Mouse (Mus musculus) megakaryocyte, embryonic 14.5 days (primary cell): ENCODE measurements at regions not wholly inside any gene's neighbourhood (a gene's known extent, or its start where the extent isn't known, plus 50 kb on each side); places are given as distances from the start of the nearest gene placed in this dataset.

Experiments
- H3K27me3 ChIP-seq: replicated peaks from 2 replicates; pipeline ENCODE3; 2012; ENCODE audit warnings: inconsistent platforms
- H3K36me3 ChIP-seq: replicated peaks from 2 replicates; pipeline ENCODE3; 2012; ENCODE audit warnings: low read length, inconsistent platforms, mixed read lengths
- H3K4me1 ChIP-seq: 2 replicates; pipeline ENCODE4 v1.6.1; 2012; ENCODE audit warnings: inconsistent platforms
- H3K4me3 ChIP-seq: replicated peaks from 2 replicates; pipeline ENCODE3; 2012; ENCODE audit warnings: moderate library complexity, mild to moderate bottlenecking, inconsistent platforms
- H3K9me3 ChIP-seq: 2 replicates; pipeline ENCODE4 v1.6.1; 2012; ENCODE audit warnings: inconsistent platforms
- FLI1 ChIP-seq: IDR thresholded peaks from 2 replicates; pipeline ENCODE4 v1.6.1; 2012; ENCODE audit warnings: low read length, inconsistent platforms, mixed read lengths
- GATA1 ChIP-seq: IDR thresholded peaks from 3 replicates; pipeline ENCODE4 v1.6.1; 2012; ENCODE audit warnings: mixed read lengths, low read length, inconsistent platforms, borderline replicate concordance

GRCm38 (mm10) chr1:34642304-34642893 is 62.9 kb downstream of the Amer3 start:
- H3K36me3 ChIP-seq, result no peaks in the 10 kb centered on the region
- H3K27me3 ChIP-seq, result peaks cover 2% of the 10 kb centered on the region
- no peaks in the 10 kb centered on the region for H3K4me1 ChIP-seq
- TF ChIP-seq FLI1 (no peak), GATA1 (no peak)
- no peak overlapping the region for H3K4me3 ChIP-seq
- H3K9me3 ChIP-seq, result peaks cover 16% of the 10 kb centered on the region

DNA sequence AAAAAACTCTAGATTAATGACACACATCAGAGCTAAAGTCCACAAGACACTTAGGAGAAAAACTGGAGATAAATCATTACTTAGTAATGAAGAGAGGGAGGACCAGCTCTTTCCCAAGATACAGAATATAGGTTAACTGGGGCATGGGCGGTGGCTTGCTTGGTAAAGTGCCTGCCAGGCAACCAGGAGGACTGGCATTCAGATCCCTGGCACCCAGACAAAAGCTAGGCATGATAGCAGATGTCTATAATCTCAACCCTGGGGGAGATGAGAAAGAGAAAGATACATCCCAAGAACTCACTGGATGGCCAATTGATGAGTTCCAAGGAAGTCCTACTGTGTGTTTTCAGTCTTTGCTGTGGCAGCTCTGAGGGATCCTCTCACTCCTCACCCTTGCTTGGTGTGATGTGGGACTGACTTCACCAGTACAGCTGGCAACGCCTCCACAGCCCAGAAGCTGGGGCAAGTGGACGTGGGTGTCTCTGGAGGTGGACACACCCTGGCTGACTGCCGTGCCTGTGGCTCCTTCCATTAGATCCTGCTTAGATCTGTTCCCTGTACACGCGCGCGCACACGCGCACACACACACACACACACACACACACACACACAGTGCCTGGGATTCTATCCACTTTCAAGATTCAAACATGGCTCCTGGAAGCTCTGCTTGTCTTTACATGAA is 74.6 kb downstream of the Amer3 start:
- TF ChIP-seq FLI1 (no peak), GATA1 (no peak)
- Histone ChIP-seq H3K4me1 (no peaks in the 10 kb centered on the region; the same call in 1 of the 2 replicates), H3K4me3 (no peak overlapping the region), H3K27me3 (no peaks in the 10 kb centered on the region), H3K9me3 (peaks cover 12% of the 10 kb centered on the region), H3K36me3 (no peaks in the 10 kb centered on the region)

DNA sequence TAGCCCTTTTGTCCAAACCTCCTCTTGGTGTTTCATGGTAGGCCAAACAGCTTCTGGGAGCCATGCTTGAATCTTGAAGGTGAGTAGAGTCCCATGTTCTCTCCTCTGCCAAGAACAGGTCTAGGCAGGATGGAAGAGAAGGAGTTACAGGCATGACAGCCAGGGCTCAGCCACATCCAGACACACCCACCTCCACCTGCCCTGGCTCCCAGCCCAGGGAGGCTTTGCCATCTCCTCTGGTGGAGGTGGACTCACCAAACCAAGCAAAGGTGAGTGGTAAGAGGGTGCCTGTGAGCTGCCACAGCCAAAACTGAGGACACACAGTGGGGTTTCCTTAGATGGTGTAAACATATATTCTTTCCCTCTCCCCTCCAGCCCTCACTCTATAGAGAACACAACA is 78.0 kb downstream of the Amer3 start:
- Histone ChIP-seq H3K27me3 (no peaks in the 10 kb centered on the region), H3K9me3 (peaks cover 16% of the 10 kb centered on the region), H3K36me3 (no peaks in the 10 kb centered on the region), H3K4me3 (no peak overlapping the region), H3K4me1 (no peaks in the 10 kb centered on the region; the same call in 1 of the 2 replicates)
- no peak for TF ChIP-seq FLI1
- TF ChIP-seq GATA1, result no peak

GRCm38 (mm10) chr1:34663875-34664547 is 84.6 kb downstream of the Amer3 start:
- TF ChIP-seq FLI1, result no peak
- no peak for TF ChIP-seq GATA1
- Histone ChIP-seq H3K4me1 (no peaks in the 10 kb centered on the region), H3K9me3 (peaks cover 6% of the 10 kb centered on the region), H3K36me3 (no peaks in the 10 kb centered on the region), H3K27me3 (peaks cover 2% of the 10 kb centered on the region), H3K4me3 (no peak overlapping the region)

DNA sequence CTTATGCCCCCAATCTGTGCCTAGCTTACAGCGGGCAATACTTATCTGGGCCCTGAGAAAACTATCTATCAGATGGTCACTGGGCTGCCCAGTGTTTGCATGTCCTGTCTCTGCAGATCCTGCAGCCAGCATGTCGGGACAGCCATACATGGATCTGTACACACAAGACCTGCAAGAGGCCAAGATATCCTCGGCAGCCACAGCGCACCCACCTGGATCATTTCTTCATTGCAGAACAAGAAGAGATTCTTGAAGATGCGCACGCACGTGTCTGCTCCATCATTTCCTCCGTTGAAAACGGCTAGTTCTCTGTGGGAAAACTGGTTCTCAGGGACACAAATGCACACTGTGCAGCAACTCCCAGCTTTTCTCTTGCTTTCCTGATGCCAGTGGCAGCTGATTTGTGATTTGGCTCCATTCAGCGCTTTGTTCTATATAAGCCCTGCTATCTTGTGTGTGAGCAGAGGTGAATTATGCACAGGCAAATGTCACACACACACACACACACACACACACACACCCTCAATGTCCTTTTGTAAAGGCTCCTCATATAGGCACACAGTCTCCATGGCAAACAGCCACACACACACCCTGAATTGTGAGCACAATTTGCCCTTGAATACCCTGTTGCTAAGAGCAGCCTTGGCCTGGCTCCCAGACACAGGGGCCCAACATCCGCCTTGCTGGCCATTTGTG is 85.5 kb downstream of the Amer3 start:
- peaks cover 6% of the 10 kb centered on the region for H3K9me3 ChIP-seq
- no peak overlapping the region for H3K4me3 ChIP-seq
- H3K36me3 ChIP-seq, result no peaks in the 10 kb centered on the region
- TF ChIP-seq FLI1, result no peak
- TF ChIP-seq GATA1, result no peak
- peaks cover 2% of the 10 kb centered on the region for H3K27me3 ChIP-seq
- no peaks in the 10 kb centered on the region for H3K4me1 ChIP-seq

- Histone ChIP-seq H3K4me3 (no peak overlapping the region), H3K4me1 (no peaks in the 10 kb centered on the region), H3K9me3 (peaks cover 5% of the 10 kb centered on the region), H3K27me3 (peaks cover 2% of the 10 kb centered on the region), H3K36me3 (no peaks in the 10 kb centered on the region)
- TF ChIP-seq GATA1 (no peak), FLI1 (no peak)
Measured at GRCm38 (mm10) chr1:34665512-34665854, 86.0 kb downstream of the Amer3 start.

GRCm38 (mm10) chr1:34666226-34666662 is 86.8 kb downstream of the Amer3 start:
- H3K27me3 ChIP-seq, result peaks cover 2% of the 10 kb centered on the region
- TF ChIP-seq GATA1 (no peak), FLI1 (no peak)
- H3K9me3 ChIP-seq, result no peaks in the 10 kb centered on the region

GRCm38 (mm10) chr1:34677105-34677741 is 97.8 kb downstream of the Amer3 start:
- H3K9me3 ChIP-seq, result no peaks in the 10 kb centered on the region
- no peak overlapping the region for H3K4me3 ChIP-seq
- TF ChIP-seq GATA1 (no peak), FLI1 (no peak)
- peaks cover 59% of the 10 kb centered on the region for H3K27me3 ChIP-seq
- H3K36me3 ChIP-seq, result no peaks in the 10 kb centered on the region
- H3K4me1 ChIP-seq, result peaks cover 20% of the 10 kb centered on the region

More at GRCm38 (mm10) chr1:34666226-34666662, 86.8 kb downstream of the Amer3 start:
- Histone ChIP-seq H3K4me1 (no peaks in the 10 kb centered on the region), H3K36me3 (no peaks in the 10 kb centered on the region), H3K4me3 (no peak overlapping the region)

DNA sequence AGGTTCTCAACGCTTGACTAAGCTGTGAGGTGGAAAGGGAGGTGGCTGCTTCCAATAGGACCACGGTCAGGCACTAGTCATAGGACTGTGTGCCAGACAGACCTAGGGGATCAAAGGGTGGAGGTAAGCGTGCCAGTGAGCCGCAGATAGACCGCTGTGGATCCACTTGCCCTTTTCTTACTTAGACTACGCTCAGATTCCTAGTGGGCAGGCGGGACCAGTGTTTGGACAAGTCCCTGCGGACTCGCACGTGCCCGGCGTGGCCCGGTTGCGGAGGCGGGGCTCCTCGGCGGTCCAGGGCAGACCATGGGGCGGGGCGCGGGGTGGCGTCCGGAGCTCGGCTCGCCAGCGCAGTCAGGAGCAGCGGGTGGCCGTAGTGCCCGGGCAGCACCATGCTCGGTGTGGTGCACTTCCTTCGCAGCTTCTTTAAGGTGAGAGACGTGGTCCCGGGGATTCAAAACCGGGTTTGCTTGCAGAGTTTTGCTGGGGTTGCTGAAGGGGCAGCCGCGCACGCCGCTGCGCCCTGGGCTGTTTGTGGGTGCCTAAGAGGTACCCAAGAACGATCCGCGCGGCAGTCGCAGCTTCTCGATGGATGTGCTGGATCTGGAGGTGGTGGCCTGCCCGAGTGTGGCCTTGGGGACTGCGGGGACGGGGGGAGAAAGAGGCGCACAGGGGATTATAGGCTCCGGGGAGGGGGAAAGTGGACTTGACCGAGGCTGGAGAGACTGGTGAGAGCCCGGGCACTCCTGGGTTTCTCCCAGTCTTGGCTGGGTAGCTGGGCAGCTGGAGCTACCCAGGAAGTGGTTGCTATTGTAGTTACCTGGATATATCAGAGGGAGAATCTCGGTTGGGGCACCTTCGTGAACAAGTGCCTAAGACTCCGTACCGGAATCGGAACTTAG is 98.6 kb downstream of the Amer3 start:
- TF ChIP-seq FLI1, result no peak
- no peak for TF ChIP-seq GATA1
- H3K4me1 ChIP-seq, result peaks cover 25% of the 10 kb centered on the region
- peaks cover 63% of the 10 kb centered on the region for H3K27me3 ChIP-seq
- peak overlapping the region; percentile 82 for H3K4me3 ChIP-seq
- H3K36me3 ChIP-seq, result no peaks in the 10 kb centered on the region
- H3K9me3 ChIP-seq, result no peaks in the 10 kb centered on the region
